Mouse (Mus musculus) liver, adult 2 months (tissue): ENCODE data around the gene Aldh18a1.
"Not testable (repeated sequence)": the region's sequence is repeated elsewhere in the genome, so short reads cannot be mapped to it uniquely, and the experiment has no call there.

Experiments used
- CTCF ChIP-seq: fragments of 200-500 bp; IDR thresholded peaks from 2 replicates; pipeline ENCODE4 v1.5.1; 2011; ENCODE audit warnings: low read depth, low read length, control low read depth
- POLR2A ChIP-seq: fragments of 200-500 bp; IDR thresholded peaks from 2 replicates; pipeline ENCODE4 v1.6.1; 2011; ENCODE audit warnings: low read length, control low read depth; ENCODE audit not compliant: insufficient read depth; ENCODE audit errors: extremely low read depth

DNA sequence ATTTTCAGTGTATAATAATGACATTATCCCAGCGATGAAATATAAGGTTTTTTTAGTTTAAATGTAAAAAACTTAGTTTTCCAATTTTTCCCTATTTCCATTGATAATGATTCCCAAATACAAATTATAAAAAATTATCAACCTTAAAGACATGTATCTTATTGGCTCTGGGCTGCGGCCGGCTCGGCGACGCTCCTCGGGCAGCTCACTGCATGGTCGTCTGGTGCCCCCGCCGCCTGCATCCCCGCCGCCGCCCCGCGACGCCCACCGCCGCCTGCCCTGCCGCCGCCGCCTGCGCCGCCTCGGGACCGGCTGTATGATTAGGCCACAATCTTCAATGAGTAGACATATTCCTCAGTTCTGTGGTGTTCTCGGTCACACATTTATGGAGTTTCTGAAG lies 33.4 kb upstream of the Aldh18a1 start:
- not testable (repeated sequence) for TF ChIP-seq POLR2A, CTCF
